Mouse (Mus musculus): ENCODE measurements around the gene 2310002L09Rik.
"Not testable (repeated sequence)": the region's sequence is repeated elsewhere in the genome, so short reads cannot be mapped to it uniquely, and the experiment has no call there.

Gene 2310002L09Rik

DNA sequence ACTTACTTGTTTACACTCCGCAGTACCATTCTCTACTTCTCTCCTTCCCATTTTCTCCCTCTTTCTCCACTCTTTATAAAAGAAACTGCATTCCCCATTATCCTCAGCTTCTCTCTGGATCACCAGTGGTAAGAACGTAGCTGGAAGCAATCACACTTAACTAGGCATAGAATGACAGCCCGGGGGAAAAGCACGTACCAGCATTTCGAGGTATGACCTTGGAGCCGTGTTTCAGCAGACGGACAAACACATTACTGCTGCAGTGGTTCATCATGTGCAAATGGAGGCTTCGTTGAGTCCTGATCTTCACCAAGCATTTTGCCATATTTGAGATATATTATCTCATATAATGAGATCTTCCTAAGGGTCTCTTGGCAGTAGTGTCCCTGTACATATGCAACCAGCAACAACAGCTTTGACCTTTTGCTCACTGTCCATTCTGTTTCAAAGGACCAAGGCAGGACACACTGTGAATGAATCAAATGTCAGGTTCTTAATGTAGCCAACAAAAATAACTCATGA, at the start of gene 2310002L09Rik:
2310002L09Rik (minus strand) TSS at position 472 of the 522 bp plus-strand sequence.
- no peak for DNase-seq (ENCODE audit: low read depth, low spot score)

DNA sequence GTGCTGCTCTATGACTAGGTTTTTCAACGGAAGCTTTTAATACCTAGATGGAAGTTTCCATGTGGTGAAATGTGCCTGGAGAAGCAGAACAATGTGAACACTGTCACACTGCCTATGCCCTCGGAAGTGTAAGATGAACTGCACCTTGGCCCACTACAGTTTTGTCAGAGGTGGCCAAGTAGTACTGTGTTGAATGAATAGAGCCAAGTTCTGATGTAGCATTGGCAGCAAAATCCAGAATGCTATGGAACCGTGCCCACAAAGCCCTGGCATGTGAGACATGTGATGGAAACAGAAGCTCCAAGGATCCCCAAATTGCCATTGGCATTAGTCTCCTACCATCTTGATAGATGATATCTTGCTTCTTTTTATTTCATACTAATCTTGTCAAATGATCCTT, 29.8 kb upstream of the 2310002L09Rik start:
- no peak for DNase-seq (ENCODE audit: low read depth, low spot score)

DNA sequence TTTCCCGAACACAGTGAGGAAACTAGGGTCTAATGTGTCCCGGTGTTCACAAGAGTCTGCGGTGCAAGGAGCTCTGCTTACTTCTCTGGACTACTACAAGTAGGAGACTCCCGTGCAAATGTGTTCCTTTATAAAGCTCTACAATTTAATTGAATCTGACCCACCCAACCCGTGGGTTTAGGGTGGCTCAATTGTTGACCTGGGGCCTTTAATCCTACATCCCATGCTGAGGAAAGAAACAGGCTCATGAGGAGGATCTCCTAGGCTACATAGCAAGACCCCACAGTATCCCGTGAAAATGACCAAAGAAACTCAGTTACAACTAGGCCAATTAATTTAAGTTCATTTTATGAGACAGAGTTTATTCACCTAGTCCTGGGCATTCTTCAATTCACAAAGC, 30.0 kb downstream of the 2310002L09Rik start, which contains the start of gene Gm11756:
Gm11756 (minus strand) TSS at position 101 of the 400 bp plus-strand sequence.
- DNase-seq (ENCODE audit: low read depth, low spot score) = not testable (repeated sequence)

DNA sequence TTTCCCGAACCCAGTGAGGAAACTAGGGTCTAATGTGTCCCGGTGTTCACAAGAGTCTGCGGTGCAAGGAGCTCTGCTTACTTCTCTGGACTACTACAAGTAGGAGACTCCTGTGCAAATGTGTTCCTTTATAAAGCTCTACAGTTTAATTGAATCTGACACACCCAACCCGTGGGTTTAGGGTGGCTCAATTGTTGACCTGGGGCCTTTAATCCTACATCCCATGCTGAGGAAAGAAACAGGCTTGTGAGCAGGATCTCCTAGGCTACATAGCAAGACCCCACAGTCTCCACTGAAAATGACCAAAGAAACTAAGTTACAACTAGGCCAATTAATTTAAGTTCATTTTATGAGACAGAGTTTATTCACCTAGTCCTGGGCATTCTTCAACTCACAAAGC, 44.8 kb downstream of the 2310002L09Rik start, which contains the start of gene Gm13871:
Gm13871 (minus strand) TSS at position 101 of the 400 bp plus-strand sequence.
- DNase-seq (ENCODE audit: low read depth, low spot score) = not testable (repeated sequence)

DNA sequence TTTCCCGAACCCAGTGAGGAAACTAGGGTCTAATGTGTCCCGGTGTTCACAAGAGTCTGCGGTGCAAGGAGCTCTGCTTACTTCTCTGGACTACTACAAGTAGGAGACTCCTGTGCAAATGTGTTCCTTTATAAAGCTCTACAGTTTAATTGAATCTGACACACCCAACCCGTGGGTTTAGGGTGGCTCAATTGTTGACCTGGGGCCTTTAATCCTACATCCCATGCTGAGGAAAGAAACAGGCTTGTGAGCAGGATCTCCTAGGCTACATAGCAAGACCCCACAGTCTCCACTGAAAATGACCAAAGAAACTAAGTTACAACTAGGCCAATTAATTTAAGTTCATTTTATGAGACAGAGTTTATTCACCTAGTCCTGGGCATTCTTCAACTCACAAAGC, 59.6 kb downstream of the 2310002L09Rik start, which contains the start of gene Gm11757:
Gm11757 (minus strand) TSS at position 101 of the 400 bp plus-strand sequence.
- DNase-seq (ENCODE audit: low read depth, low spot score) = not testable (repeated sequence)

All from R1 (cell line).